Mouse (Mus musculus): ENCODE results near the gene Zmynd11.

Gene Zmynd11

GRCm38 (mm10) chr13:9713462-9714134, 51.5 kb downstream of the Zmynd11 start:
- DNase-seq (ENCODE audit: low read depth) = peak; percentile 71

- no peak for DNase-seq (ENCODE audit: low read depth)
Measured at GRCm38 (mm10) chr13:9712971-9713370, 52.2 kb downstream of the Zmynd11 start.

GRCm38 (mm10) chr13:9712409-9712808, 52.7 kb downstream of the Zmynd11 start:
- no peak for DNase-seq (ENCODE audit: low read depth)

- DNase-seq (ENCODE audit: low read depth) = no peak
Measured at GRCm38 (mm10) chr13:9708433-9709240, 56.5 kb downstream of the Zmynd11 start.

- DNase-seq (ENCODE audit: low read depth) = no peak
Measured at GRCm38 (mm10) chr13:9706720-9707119, 58.4 kb downstream of the Zmynd11 start.

GRCm38 (mm10) chr13:9702615-9703235, 62.4 kb downstream of the Zmynd11 start:
- DNase-seq (ENCODE audit: low read depth) = no peak

- DNase-seq (ENCODE audit: low read depth) = no peak
Measured at GRCm38 (mm10) chr13:9697340-9697739, 67.8 kb downstream of the Zmynd11 start.

- no peak for DNase-seq (ENCODE audit: low read depth)
Measured at GRCm38 (mm10) chr13:9695809-9696208, 69.3 kb downstream of the Zmynd11 start.

- no peak for DNase-seq (ENCODE audit: low read depth)
Measured at GRCm38 (mm10) chr13:9695403-9695802, 69.7 kb downstream of the Zmynd11 start.

- no peak for DNase-seq (ENCODE audit: low read depth)
Measured at GRCm38 (mm10) chr13:9694651-9695050, 70.5 kb downstream of the Zmynd11 start.

GRCm38 (mm10) chr13:9692876-9693275, 72.3 kb downstream of the Zmynd11 start:
- no peak for DNase-seq (ENCODE audit: low read depth)

GRCm38 (mm10) chr13:9689366-9689765, 75.8 kb downstream of the Zmynd11 start:
- DNase-seq (ENCODE audit: low read depth) = no peak

- DNase-seq (ENCODE audit: low read depth) = no peak
Measured at GRCm38 (mm10) chr13:9686765-9687164, 78.4 kb downstream of the Zmynd11 start.

- no peak for DNase-seq (ENCODE audit: low read depth)
Measured at GRCm38 (mm10) chr13:9686261-9686660, 78.9 kb downstream of the Zmynd11 start.

- no peak for DNase-seq (ENCODE audit: low read depth)
Measured at GRCm38 (mm10) chr13:9684153-9684923, 80.8 kb downstream of the Zmynd11 start.

GRCm38 (mm10) chr13:9683280-9683679, 81.8 kb downstream of the Zmynd11 start:
- no peak for DNase-seq (ENCODE audit: low read depth)

GRCm38 (mm10) chr13:9681492-9681891, 83.6 kb downstream of the Zmynd11 start:
- DNase-seq (ENCODE audit: low read depth) = no peak

GRCm38 (mm10) chr13:9674126-9674525, 91.0 kb downstream of the Zmynd11 start:
- DNase-seq (ENCODE audit: low read depth) = no peak

- no peak for DNase-seq (ENCODE audit: low read depth)
Measured at GRCm38 (mm10) chr13:9669246-9669645, 95.9 kb downstream of the Zmynd11 start.

- DNase-seq (ENCODE audit: low read depth) = no peak
Measured at GRCm38 (mm10) chr13:9667954-9668496, 97.1 kb downstream of the Zmynd11 start.

GRCm38 (mm10) chr13:9663593-9663992, 101.5 kb downstream of the Zmynd11 start:
- DNase-seq (ENCODE audit: low read depth) = no peak

GRCm38 (mm10) chr13:9660711-9661110, 104.4 kb downstream of the Zmynd11 start:
- no peak for DNase-seq (ENCODE audit: low read depth)
